Mouse (Mus musculus): ENCODE data around the gene Gm4131.

DNA sequence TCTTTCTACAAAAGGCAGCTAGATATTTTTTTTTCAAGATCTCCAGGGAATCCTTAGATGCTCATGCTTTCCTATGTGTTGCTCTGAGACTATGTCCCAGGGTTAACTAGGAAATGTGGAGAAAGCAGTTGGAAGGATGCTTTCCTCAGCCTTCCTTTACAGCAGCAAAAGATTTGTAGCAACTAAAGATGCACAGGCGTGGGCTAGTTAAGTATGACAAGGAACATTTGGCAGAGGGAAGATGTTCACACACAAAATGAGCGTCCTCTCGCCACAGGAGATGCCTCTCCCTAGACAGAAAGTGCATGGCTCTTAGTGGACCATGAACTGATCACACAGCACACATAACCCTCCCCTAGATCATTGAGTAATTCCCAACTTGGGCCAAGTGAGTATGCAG, 149.2 kb downstream of the Gm4131 start:
- TF ChIP-seq CTCF (IDR thresholded peaks at IDR 0.05; ENCODE audit: borderline replicate concordance, control insufficient read depth, extremely low read depth, insufficient read depth, low read length, poor library complexity) (no peak), POLR2A (IDR thresholded peaks at IDR 0.05; ENCODE audit: control insufficient read depth, extremely low read depth, insufficient read depth, low read length, poor library complexity) (no peak)
